Mouse (Mus musculus): ENCODE measurements around the gene 5031439G07Rik.
"Not testable (repeated sequence)": the region's sequence is repeated elsewhere in the genome, so short reads cannot be mapped to it uniquely, and the experiment has no call there.

The 5031439G07Rik gene

GRCm38 (mm10) chr15:84953259-84953658, 35.1 kb downstream of the 5031439G07Rik start:
- DNase-seq (ENCODE audit: low spot score): no peak

GRCm38 (mm10) chr15:84950053-84950452, 38.3 kb downstream of the 5031439G07Rik start:
- DNase-seq (ENCODE audit: low spot score): no peak

GRCm38 (mm10) chr15:84948990-84949389, 39.4 kb downstream of the 5031439G07Rik start:
- DNase-seq (ENCODE audit: low spot score): no peak

- no peak for DNase-seq (ENCODE audit: low spot score)
Measured at GRCm38 (mm10) chr15:84944319-84944718, 44.0 kb downstream of the 5031439G07Rik start.

GRCm38 (mm10) chr15:84942647-84943285, 45.6 kb downstream of the 5031439G07Rik start:
- no peak for DNase-seq (ENCODE audit: low spot score)

- DNase-seq (ENCODE audit: low spot score): no peak
Measured at GRCm38 (mm10) chr15:84940102-84940501, 48.2 kb downstream of the 5031439G07Rik start.

GRCm38 (mm10) chr15:84934901-84935300, 53.5 kb downstream of the 5031439G07Rik start:
- DNase-seq (ENCODE audit: low spot score): no peak

- no peak for DNase-seq (ENCODE audit: low spot score)
Measured at GRCm38 (mm10) chr15:84932351-84932750, 56.0 kb downstream of the 5031439G07Rik start.

- peak; percentile 43 for DNase-seq (ENCODE audit: low spot score)
Measured at GRCm38 (mm10) chr15:84925495-84926018, 62.8 kb downstream of the 5031439G07Rik start.

GRCm38 (mm10) chr15:84924781-84925315, 63.5 kb downstream of the 5031439G07Rik start:
- DNase-seq (ENCODE audit: low spot score): peak; percentile 63

- peak; percentile 33 for DNase-seq (ENCODE audit: low spot score)
Measured at GRCm38 (mm10) chr15:84923508-84924181, 64.7 kb downstream of the 5031439G07Rik start.

GRCm38 (mm10) chr15:84922884-84923507, 65.4 kb downstream of the 5031439G07Rik start, which contains the start of gene Nup50:
Nup50 (plus strand) TSS chr15:84923411.
- DNase-seq (ENCODE audit: low spot score): peak; percentile 99

GRCm38 (mm10) chr15:84919938-84920337, 68.4 kb downstream of the 5031439G07Rik start, which contains the start of gene Gm29666:
Gm29666 (minus strand) TSS chr15:84920038.
- DNase-seq (ENCODE audit: low spot score): no peak

GRCm38 (mm10) chr15:84913201-84913600, 75.2 kb downstream of the 5031439G07Rik start:
- no peak for DNase-seq (ENCODE audit: low spot score)

- DNase-seq (ENCODE audit: low spot score): no peak
Measured at GRCm38 (mm10) chr15:84903843-84904385, 84.4 kb downstream of the 5031439G07Rik start.

- no peak for DNase-seq (ENCODE audit: low spot score)
Measured at GRCm38 (mm10) chr15:84898077-84898476, 90.3 kb downstream of the 5031439G07Rik start.

GRCm38 (mm10) chr15:84896664-84897063, 91.7 kb downstream of the 5031439G07Rik start:
- no peak for DNase-seq (ENCODE audit: low spot score)

- DNase-seq (ENCODE audit: low spot score): not testable (repeated sequence)
Measured at GRCm38 (mm10) chr15:84896216-84896615, 92.1 kb downstream of the 5031439G07Rik start.

Measured in c-Kit-positive CD71-positive TER-119-positive erythroid progenitor cells, embryonic 14.5 days (primary cell).